Mouse (Mus musculus): Measurements from ENCODE around the gene Enthd1.

The Enthd1 gene

DNA sequence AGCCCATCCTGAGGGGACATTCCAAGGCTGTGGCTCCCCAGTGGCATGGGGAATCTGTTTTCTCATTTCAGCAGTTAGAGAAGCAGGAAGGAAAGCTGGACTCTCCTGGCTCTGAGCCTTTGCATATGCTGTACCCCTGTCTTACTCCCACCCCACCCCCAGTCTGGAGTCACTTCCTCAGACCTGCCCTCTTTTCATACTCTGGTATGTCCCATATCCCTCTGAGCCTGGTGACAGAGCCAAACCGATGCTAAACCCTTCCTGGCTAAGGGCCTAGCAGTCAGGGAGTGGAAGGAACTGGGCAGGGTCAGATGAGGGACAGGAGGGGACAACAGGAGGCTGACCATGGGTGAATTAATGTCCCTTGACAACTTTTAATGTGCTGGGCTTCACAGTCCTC, 157.1 kb downstream of the Enthd1 start:
- no peak for DNase-seq (ENCODE audit: low spot score in 2 of 2)

Data from spleen, postnatal 4 days (tissue).